Mouse (Mus musculus) brain, embryonic 14.5 days (tissue): ENCODE measurements around the gene Ift88.
A peak's percentile ranks its signal among the peaks of the same experiment; 100 is the strongest.

Source experiments
- CTCF ChIP-seq: fragments of 200-500 bp; IDR thresholded peaks from 2 replicates; pipeline ENCODE4 v1.5.1; 2012; ENCODE audit warnings: inconsistent platforms, mild to moderate bottlenecking, moderate library complexity, borderline replicate concordance; ENCODE audit not compliant: insufficient read depth, insufficient read length; ENCODE audit errors: extremely low read depth
- POLR2A ChIP-seq: fragments of 200-500 bp; IDR thresholded peaks from 2 replicates; pipeline ENCODE4 v1.6.1; 2012; ENCODE audit warnings: mild to moderate bottlenecking, inconsistent platforms, borderline replicate concordance; ENCODE audit not compliant: poor library complexity, insufficient read depth, insufficient read length, severe bottlenecking; ENCODE audit errors: extremely low read depth

GRCm38 (mm10) chr14:57407039-57407987 is 16.5 kb upstream of the Ift88 start:
- TF ChIP-seq CTCF (peak; percentile 56), POLR2A (no peak)
